Mouse (Mus musculus) MEL (cell line): Measurements from ENCODE around the gene Cox7a1.

Experiments used
- CTCF ChIP-seq, 3 experiments: IDR thresholded peaks in 2 of 3; conservative IDR thresholded peaks in 1 of 3; 2 replicates each; pipeline ENCODE4 v1.5.1; 2011 to 2012; ENCODE audit warnings: low read length in 3 of 3, low read depth in 2 of 3, mild to moderate bottlenecking in 2 of 3, improper control_type of control experiment in 1 of 3, inconsistent platforms in 1 of 3, mixed read lengths in 1 of 3, moderate library complexity in 1 of 3; ENCODE audit not compliant: control insufficient read depth in 1 of 3, insufficient read depth in 1 of 3, poor library complexity in 1 of 3, severe bottlenecking in 1 of 3
- POLR2AphosphoS2 ChIP-seq: IDR thresholded peaks from 2 replicates; pipeline ENCODE4 v1.6.1; 2011; ENCODE audit warnings: low read length, improper control_type of control experiment
- ZKSCAN1 ChIP-seq: IDR thresholded peaks from 2 replicates; pipeline ENCODE4 v1.6.1; 2012; ENCODE audit warnings: low read depth, mild to moderate bottlenecking, inconsistent platforms, low read length, improper control_type of control experiment, moderate library complexity

DNA sequence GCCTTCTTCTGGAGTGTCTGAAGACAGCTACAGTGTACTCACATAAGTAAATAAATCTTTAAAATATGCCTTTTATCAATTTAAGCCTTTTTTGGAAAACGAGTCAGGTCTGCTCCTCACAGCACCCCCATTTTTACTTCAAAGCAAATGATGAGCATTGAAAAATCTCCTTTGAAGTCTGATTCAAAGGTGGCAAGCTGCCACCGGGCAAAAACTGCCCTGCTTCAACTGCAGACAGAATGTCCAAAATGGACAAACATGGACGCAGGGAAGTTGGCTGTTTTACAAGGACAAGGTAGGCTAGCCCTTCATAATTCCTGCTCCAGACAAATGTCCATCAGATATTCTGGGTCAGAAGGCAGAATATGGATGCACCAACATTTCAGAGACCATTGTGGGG lies 37.5 kb downstream of the Cox7a1 start:
- TF ChIP-seq CTCF (IDR thresholded peaks at IDR 0.05 in 2 of 3, conservative IDR thresholded peaks at IDR 0.05 in 1 of 3; ENCODE audit: control insufficient read depth in 1 of 3, insufficient read depth in 1 of 3, low read depth in 2 of 3, low read length in 3 of 3, poor library complexity in 1 of 3, severe bottlenecking in 1 of 3) (no peak), POLR2AphosphoS2 (no peak), ZKSCAN1 (no peak)
